Mouse (Mus musculus) megakaryocyte, embryonic 14.5 days (primary cell): ENCODE results near the gene Wdr91.

ENCODE experiments used
- FLI1 ChIP-seq: IDR thresholded peaks from 2 replicates; pipeline ENCODE4 v1.6.1; 2012; ENCODE audit warnings: low read length, inconsistent platforms, mixed read lengths
- GATA1 ChIP-seq: IDR thresholded peaks from 3 replicates; pipeline ENCODE4 v1.6.1; 2012; ENCODE audit warnings: mixed read lengths, low read length, inconsistent platforms, borderline replicate concordance

GRCm38 (mm10) chr6:34903851-34904250, 6.8 kb downstream of the Wdr91 start:
- no peak for TF ChIP-seq GATA1
- no peak for TF ChIP-seq FLI1
